Mouse (Mus musculus): ENCODE results near the gene Usp53. TPM values are rescaled to one million over a fixed set of nuclear protein-coding genes. Genes with fewer than 3 reads are reported as not detected.

Usp53 gene
- polyA plus RNA-seq, 1 experiment: 19.5 TPM

DNA sequence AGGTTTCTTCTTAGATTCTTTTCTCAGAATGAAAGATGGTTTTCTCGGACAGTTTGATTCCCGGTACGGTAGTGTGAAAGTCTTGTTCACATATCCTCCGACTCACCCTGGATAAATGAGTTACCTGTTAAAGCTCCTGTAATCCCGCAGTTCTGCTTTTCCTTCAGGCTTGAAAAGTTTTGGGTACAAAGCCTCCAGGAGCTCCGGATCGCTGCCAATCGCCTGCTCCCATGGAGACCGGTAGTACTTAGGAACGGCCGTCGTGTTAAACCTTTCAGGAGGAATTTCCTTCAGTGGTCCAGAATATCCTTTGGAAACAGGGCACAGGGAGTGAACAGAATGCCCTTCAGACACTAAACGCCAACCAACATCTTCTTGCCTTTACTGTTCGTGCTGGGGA lies 29.2 kb upstream of the Usp53 start:
- Histone ChIP-seq H3K9me3 (replicated peaks; ENCODE audit: control insufficient read depth, insufficient read depth, low read length, poor library complexity, severe bottlenecking) (no peaks in the 10 kb centered on the region), H3K4me1 (ENCODE audit: control insufficient read depth, insufficient read depth, low read length) (no peaks in the 10 kb centered on the region), H3K9ac (ENCODE audit: low read depth, poor library complexity, severe bottlenecking) (no peak overlapping the region), H3K36me3 (ENCODE audit: control insufficient read depth, insufficient read depth, low read length, poor library complexity, severe bottlenecking) (no peaks in the 10 kb centered on the region), H3K4me3 (ENCODE audit: low read depth, low read length) (no peak overlapping the region), H3K27ac (ENCODE audit: insufficient read depth, low read length) (no peak overlapping the region), H3K27me3 (ENCODE audit: control insufficient read depth, insufficient read depth, low read length, poor library complexity, severe bottlenecking) (no peaks in the 10 kb centered on the region)
- TF ChIP-seq CTCF (IDR thresholded peaks at IDR 0.05; ENCODE audit: low read depth, low read length) (no peak), EP300 (IDR thresholded peaks at IDR 0.05; ENCODE audit: insufficient read depth, low read depth, low read length) (no peak), POLR2A (IDR thresholded peaks at IDR 0.05; ENCODE audit: insufficient read depth, low read length) (no peak)

DNA sequence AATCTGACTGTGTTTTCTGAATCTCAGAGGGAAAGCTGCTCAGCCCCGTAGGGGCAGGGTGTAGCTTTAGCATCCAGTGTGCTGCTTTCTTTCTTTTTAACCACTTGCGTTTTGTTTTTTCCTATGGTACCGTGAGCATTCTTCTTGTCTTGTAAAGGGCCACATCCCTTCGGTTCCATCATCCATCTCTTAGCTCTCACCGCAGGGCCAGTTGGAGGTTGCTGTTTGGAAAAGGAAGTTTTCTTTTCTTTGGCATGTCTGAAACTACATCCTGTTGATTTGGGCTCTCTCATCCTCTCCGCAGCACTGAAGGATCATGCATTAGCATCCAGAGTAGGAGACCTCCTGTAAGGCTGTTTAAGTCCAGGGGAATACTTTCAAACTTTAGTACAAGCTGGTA lies 25.1 kb upstream of the Usp53 start:
- no peak overlapping the region for H3K27ac ChIP-seq (ENCODE audit: insufficient read depth, low read length)
- TF ChIP-seq POLR2A (IDR thresholded peaks at IDR 0.05; ENCODE audit: insufficient read depth, low read length) (no peak), CTCF (IDR thresholded peaks at IDR 0.05; ENCODE audit: low read depth, low read length) (no peak), EP300 (IDR thresholded peaks at IDR 0.05; ENCODE audit: insufficient read depth, low read depth, low read length) (no peak)
- no peak overlapping the region for H3K4me3 ChIP-seq (ENCODE audit: low read depth, low read length)
- no peaks in the 10 kb centered on the region for H3K4me1 ChIP-seq (ENCODE audit: control insufficient read depth, insufficient read depth, low read length)
- no peaks in the 10 kb centered on the region for H3K27me3 ChIP-seq (ENCODE audit: control insufficient read depth, insufficient read depth, low read length, poor library complexity, severe bottlenecking)
- no peaks in the 10 kb centered on the region for H3K9me3 ChIP-seq (replicated peaks; ENCODE audit: control insufficient read depth, insufficient read depth, low read length, poor library complexity, severe bottlenecking)
- H3K36me3 ChIP-seq (ENCODE audit: control insufficient read depth, insufficient read depth, low read length, poor library complexity, severe bottlenecking): no peaks in the 10 kb centered on the region
- no peak overlapping the region for H3K9ac ChIP-seq (ENCODE audit: low read depth, poor library complexity, severe bottlenecking)

DNA sequence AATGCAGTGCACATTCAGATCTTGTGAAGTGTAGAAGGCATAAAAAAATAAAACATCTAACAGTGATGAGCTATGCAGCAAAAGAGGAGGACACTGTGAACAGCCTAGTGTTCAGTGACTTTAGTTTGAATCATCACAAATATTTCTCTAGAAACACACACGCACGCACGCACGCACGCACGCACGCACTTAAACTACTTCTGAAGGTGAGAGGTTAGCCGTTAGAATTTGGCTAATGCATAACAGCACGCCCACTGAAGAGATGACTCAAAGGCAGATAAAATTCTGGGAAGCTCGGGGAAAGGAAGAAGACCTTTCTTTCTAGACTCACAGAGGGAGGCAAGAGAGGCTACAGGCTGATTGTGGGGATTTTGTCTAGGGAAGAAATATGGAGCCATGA lies 23.1 kb upstream of the Usp53 start:
- Histone ChIP-seq H3K36me3 (ENCODE audit: control insufficient read depth, insufficient read depth, low read length, poor library complexity, severe bottlenecking) (no peaks in the 10 kb centered on the region), H3K27ac (ENCODE audit: insufficient read depth, low read length) (no peak overlapping the region), H3K27me3 (ENCODE audit: control insufficient read depth, insufficient read depth, low read length, poor library complexity, severe bottlenecking) (no peaks in the 10 kb centered on the region), H3K4me1 (ENCODE audit: control insufficient read depth, insufficient read depth, low read length) (no peaks in the 10 kb centered on the region), H3K9me3 (replicated peaks; ENCODE audit: control insufficient read depth, insufficient read depth, low read length, poor library complexity, severe bottlenecking) (no peaks in the 10 kb centered on the region), H3K9ac (ENCODE audit: low read depth, poor library complexity, severe bottlenecking) (no peak overlapping the region), H3K4me3 (ENCODE audit: low read depth, low read length) (no peak overlapping the region)
- TF ChIP-seq POLR2A (IDR thresholded peaks at IDR 0.05; ENCODE audit: insufficient read depth, low read length) (no peak), CTCF (IDR thresholded peaks at IDR 0.05; ENCODE audit: low read depth, low read length) (no peak), EP300 (IDR thresholded peaks at IDR 0.05; ENCODE audit: insufficient read depth, low read depth, low read length) (no peak)

- no peak overlapping the region for H3K4me3 ChIP-seq (ENCODE audit: low read depth, low read length)
- H3K27ac ChIP-seq (ENCODE audit: insufficient read depth, low read length): no peak overlapping the region
- no peaks in the 10 kb centered on the region for H3K4me1 ChIP-seq (ENCODE audit: control insufficient read depth, insufficient read depth, low read length)
- TF ChIP-seq EP300 (IDR thresholded peaks at IDR 0.05; ENCODE audit: insufficient read depth, low read depth, low read length): no peak
- TF ChIP-seq CTCF (IDR thresholded peaks at IDR 0.05; ENCODE audit: low read depth, low read length): no peak
- no peak for TF ChIP-seq POLR2A (IDR thresholded peaks at IDR 0.05; ENCODE audit: insufficient read depth, low read length)
- no peaks in the 10 kb centered on the region for H3K27me3 ChIP-seq (ENCODE audit: control insufficient read depth, insufficient read depth, low read length, poor library complexity, severe bottlenecking)
- no peaks in the 10 kb centered on the region for H3K36me3 ChIP-seq (ENCODE audit: control insufficient read depth, insufficient read depth, low read length, poor library complexity, severe bottlenecking)
- no peak overlapping the region for H3K9ac ChIP-seq (ENCODE audit: low read depth, poor library complexity, severe bottlenecking)
- H3K9me3 ChIP-seq (replicated peaks; ENCODE audit: control insufficient read depth, insufficient read depth, low read length, poor library complexity, severe bottlenecking): no peaks in the 10 kb centered on the region
Observed at GRCm38 (mm10) chr3:123001053-123001452, 16.7 kb upstream of the Usp53 start.

- H3K27ac ChIP-seq (ENCODE audit: insufficient read depth, low read length): no peak overlapping the region
- no peaks in the 10 kb centered on the region for H3K27me3 ChIP-seq (ENCODE audit: control insufficient read depth, insufficient read depth, low read length, poor library complexity, severe bottlenecking)
- no peaks in the 10 kb centered on the region for H3K36me3 ChIP-seq (ENCODE audit: control insufficient read depth, insufficient read depth, low read length, poor library complexity, severe bottlenecking)
- no peak overlapping the region for H3K9ac ChIP-seq (ENCODE audit: low read depth, poor library complexity, severe bottlenecking)
- TF ChIP-seq EP300 (IDR thresholded peaks at IDR 0.05; ENCODE audit: insufficient read depth, low read depth, low read length) (no peak), CTCF (IDR thresholded peaks at IDR 0.05; ENCODE audit: low read depth, low read length) (no peak), POLR2A (IDR thresholded peaks at IDR 0.05; ENCODE audit: insufficient read depth, low read length) (no peak)
- no peak overlapping the region for H3K4me3 ChIP-seq (ENCODE audit: low read depth, low read length)
- no peaks in the 10 kb centered on the region for H3K9me3 ChIP-seq (replicated peaks; ENCODE audit: control insufficient read depth, insufficient read depth, low read length, poor library complexity, severe bottlenecking)
- H3K4me1 ChIP-seq (ENCODE audit: control insufficient read depth, insufficient read depth, low read length): no peaks in the 10 kb centered on the region
Observed at GRCm38 (mm10) chr3:122998511-122998910, 14.2 kb upstream of the Usp53 start.

DNA sequence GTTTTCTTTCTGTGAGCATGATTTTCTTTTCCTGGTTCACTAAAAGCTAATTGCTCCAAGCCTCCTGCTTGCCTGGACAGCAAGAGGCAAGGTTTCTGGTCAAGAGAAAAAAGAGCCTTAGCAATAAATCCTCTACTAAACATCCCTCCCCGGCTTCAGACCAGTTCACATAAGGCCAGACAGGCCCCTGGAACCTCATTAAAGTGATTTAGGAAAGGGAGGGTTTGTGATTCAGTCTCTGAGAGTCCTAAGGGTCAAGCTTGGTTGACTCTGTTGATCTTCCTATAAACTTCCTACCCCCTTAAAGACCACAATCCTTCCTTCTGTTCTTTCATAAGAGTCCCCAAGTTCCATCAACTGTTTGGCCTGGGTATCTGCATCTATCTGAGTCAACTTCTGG lies 12.7 kb upstream of the Usp53 start:
- Histone ChIP-seq H3K4me3 (ENCODE audit: low read depth, low read length) (no peak overlapping the region), H3K27me3 (ENCODE audit: control insufficient read depth, insufficient read depth, low read length, poor library complexity, severe bottlenecking) (no peaks in the 10 kb centered on the region), H3K9me3 (replicated peaks; ENCODE audit: control insufficient read depth, insufficient read depth, low read length, poor library complexity, severe bottlenecking) (no peaks in the 10 kb centered on the region), H3K9ac (ENCODE audit: low read depth, poor library complexity, severe bottlenecking) (no peak overlapping the region), H3K36me3 (ENCODE audit: control insufficient read depth, insufficient read depth, low read length, poor library complexity, severe bottlenecking) (no peaks in the 10 kb centered on the region), H3K27ac (ENCODE audit: insufficient read depth, low read length) (no peak overlapping the region), H3K4me1 (ENCODE audit: control insufficient read depth, insufficient read depth, low read length) (no peaks in the 10 kb centered on the region)
- no peak for TF ChIP-seq CTCF (IDR thresholded peaks at IDR 0.05; ENCODE audit: low read depth, low read length)
- no peak for TF ChIP-seq POLR2A (IDR thresholded peaks at IDR 0.05; ENCODE audit: insufficient read depth, low read length)
- TF ChIP-seq EP300 (IDR thresholded peaks at IDR 0.05; ENCODE audit: insufficient read depth, low read depth, low read length): no peak
